Mouse (Mus musculus) thymus, adult 2 months (tissue): ENCODE data around the gene Gm3558.
"Not testable (repeated sequence)": the region's sequence is repeated elsewhere in the genome, so short reads cannot be mapped to it uniquely, and the experiment has no call there.

Source experiments
- CTCF ChIP-seq: fragments of 200-500 bp; IDR thresholded peaks from 2 replicates; pipeline ENCODE4 v1.5.1; 2012; ENCODE audit warnings: mild to moderate bottlenecking, control low read depth, low read length, moderate library complexity, borderline replicate concordance; ENCODE audit not compliant: control insufficient read depth, poor library complexity, insufficient read depth; ENCODE audit errors: extremely low read depth
- POLR2A ChIP-seq: fragments of 200-500 bp; IDR thresholded peaks from 2 replicates; pipeline ENCODE4 v1.6.1; 2012; ENCODE audit warnings: mild to moderate bottlenecking, low read length, control low read depth, moderate library complexity; ENCODE audit not compliant: control insufficient read depth, poor library complexity, insufficient read depth; ENCODE audit errors: extremely low read depth

DNA sequence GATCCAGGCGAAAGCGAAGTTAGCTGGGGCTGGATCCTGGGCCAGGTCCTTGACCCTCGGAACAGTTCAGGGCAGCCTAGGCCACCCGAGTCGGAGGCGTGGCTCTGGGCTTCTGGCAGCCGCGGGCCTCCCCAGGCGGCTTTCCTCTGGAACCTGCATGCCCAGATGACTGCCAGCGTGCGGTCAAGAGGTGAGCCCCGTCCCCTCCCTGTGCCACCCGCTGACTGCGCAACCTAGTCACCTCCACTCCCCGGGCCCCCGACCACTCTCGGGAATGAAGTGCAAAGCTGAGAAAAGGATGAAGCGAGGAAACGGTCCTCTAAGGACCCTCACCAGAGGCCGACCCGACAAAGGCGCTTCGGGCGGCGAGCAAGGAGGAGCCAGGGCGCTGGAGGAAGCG, 476 bp downstream of the Gm3558 start:
- not testable (repeated sequence) for TF ChIP-seq CTCF, POLR2A
